Mouse (Mus musculus) liver, adult 2 months (tissue): Measurements from ENCODE around the gene Synpo2l. TPM values are rescaled to one million over a fixed set of nuclear protein-coding genes. Genes with fewer than 3 reads are reported as not detected.

ENCODE experiments used
- DNase-seq: peaks from one replicate; pipeline ENCODE4 v3.0.0-alpha.2; 2011; ENCODE audit warnings: low read depth, low spot score; ENCODE audit errors: extremely low read depth
- H3K27ac ChIP-seq: fragments of 200-500 bp; replicated peaks from 2 replicates; pipeline ENCODE4 v1.5.1; 2012; ENCODE audit warnings: low read depth, mild to moderate bottlenecking, control low read depth, inconsistent platforms, low read length; ENCODE audit not compliant: insufficient read depth
- H3K27me3 ChIP-seq: fragments of 200-500 bp; 2 replicates; pipeline ENCODE4 v1.6.1; 2012; ENCODE audit warnings: mild to moderate bottlenecking, moderate library complexity, low read length, inconsistent platforms; ENCODE audit not compliant: control insufficient read depth, insufficient read depth
- H3K36me3 ChIP-seq: fragments of 200-500 bp; 2 replicates; pipeline ENCODE4 v1.6.1; 2012; ENCODE audit warnings: low read length, inconsistent platforms; ENCODE audit not compliant: control insufficient read depth, insufficient read depth
- H3K4me1 ChIP-seq: fragments of 200-500 bp; 2 replicates; pipeline ENCODE4 v1.6.1; 2011; ENCODE audit warnings: low read length; ENCODE audit not compliant: control insufficient read depth, insufficient read depth
- H3K4me3 ChIP-seq: fragments of 200-500 bp; 2 replicates; pipeline ENCODE4 v1.5.1; 2011; ENCODE audit warnings: low read depth, mild to moderate bottlenecking, control low read depth, low read length, moderate library complexity; ENCODE audit not compliant: insufficient read depth
- H3K79me2 ChIP-seq: fragments of 200-500 bp; 2 replicates; pipeline ENCODE4 v1.6.1; 2012; ENCODE audit warnings: inconsistent platforms, mild to moderate bottlenecking, low read length, moderate library complexity; ENCODE audit not compliant: control insufficient read depth, insufficient read depth
- H3K9ac ChIP-seq: fragments of 200-500 bp; 2 replicates; pipeline ENCODE4 v1.6.1; 2012; ENCODE audit warnings: low read depth, mild to moderate bottlenecking, control low read depth, inconsistent platforms, low read length
- CTCF ChIP-seq: fragments of 200-500 bp; IDR thresholded peaks from 2 replicates; pipeline ENCODE4 v1.5.1; 2011; ENCODE audit warnings: low read depth, low read length, control low read depth
- POLR2A ChIP-seq: fragments of 200-500 bp; IDR thresholded peaks from 2 replicates; pipeline ENCODE4 v1.6.1; 2011; ENCODE audit warnings: low read length, control low read depth; ENCODE audit not compliant: insufficient read depth; ENCODE audit errors: extremely low read depth
- WGBS: fragments of 180-500 bp; shearing (Covaris S2); methylation state at CpG from one replicate; pipeline ENCODE4 v1.1.7; 2018; 5-methylcytosine and 5-hydroxymethylcytosine counted together
- polyA plus RNA-seq: library from polyadenylated mRNA; depleted of rRNA; stranded (reverse); fragments of >200 nt; gene quantifications from 2 replicates; pipeline ENCODE4 v1.2.3, GENCODE M21; 2012
- total RNA-seq: library from RNA; depleted of rRNA; stranded (reverse); fragments of >200 nt; gene quantifications from 2 replicates; pipeline ENCODE4 v1.2.3, GENCODE M21; 2014

Synpo2l gene
- total and polyA plus RNA-seq, 2 experiments = 0.09 to 0.10 TPM

GRCm38 (mm10) chr14:20662740-20663139, 5.4 kb downstream of the Synpo2l start:
- WGBS = 97% methylated on average over 3 of the region's 3 CpGs
- no peak for TF ChIP-seq POLR2A
- TF ChIP-seq CTCF = no peak
- H3K27me3 ChIP-seq = no peaks in the 10 kb centered on the region

DNA sequence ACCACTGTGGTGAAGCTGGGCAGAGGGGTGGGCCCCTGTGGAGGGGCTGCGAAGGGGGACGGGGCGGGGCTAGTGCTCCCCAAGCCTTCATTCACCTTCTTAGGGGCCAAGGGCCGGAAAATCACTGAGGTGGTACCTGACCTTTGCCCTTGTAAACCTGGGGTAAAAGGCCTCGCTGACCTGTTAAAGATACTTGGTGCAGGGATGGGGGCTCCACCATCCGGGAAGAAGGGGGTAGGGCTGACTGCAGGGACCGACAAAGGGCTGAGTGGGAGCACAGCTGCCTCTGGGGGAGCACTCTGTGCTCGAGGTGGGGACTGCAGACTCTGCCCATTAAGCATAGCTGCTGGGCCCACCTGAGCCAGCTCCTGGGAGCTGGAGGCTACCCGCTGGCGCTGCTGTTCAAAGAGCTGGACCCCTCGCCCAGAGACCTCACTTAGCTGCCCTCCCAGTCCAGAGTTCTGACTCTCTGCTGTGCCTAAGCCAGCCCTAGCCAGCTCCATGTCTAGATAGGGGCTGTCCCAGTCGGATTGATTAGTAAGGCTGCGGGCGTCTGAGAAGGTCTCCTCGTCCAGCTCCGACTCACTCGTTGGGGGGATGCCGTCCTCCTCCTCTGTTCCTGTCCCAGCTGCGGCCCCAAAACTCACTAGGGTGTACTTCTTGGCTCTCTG, 6.4 kb downstream of the Synpo2l start:
- no peaks in the 10 kb centered on the region for H3K27me3 ChIP-seq
- H3K4me3 ChIP-seq = peak overlapping the region; percentile 60
- no peaks in the 10 kb centered on the region for H3K36me3 ChIP-seq
- no peak overlapping the region for H3K27ac ChIP-seq
- TF ChIP-seq CTCF = no peak
- TF ChIP-seq POLR2A = no peak
- WGBS = 44% methylated on average over 19 of the region's 19 CpGs
- H3K9ac ChIP-seq = peak overlapping the region; percentile 62
- no peak for DNase-seq
- H3K79me2 ChIP-seq = no peaks in the 10 kb centered on the region
- H3K4me1 ChIP-seq = peaks cover 4% of the 10 kb centered on the region

More at GRCm38 (mm10) chr14:20662740-20663139, 5.4 kb downstream of the Synpo2l start:
- peaks cover 4% of the 10 kb centered on the region for H3K4me1 ChIP-seq
- H3K4me3 ChIP-seq = no peak overlapping the region
- no peaks in the 10 kb centered on the region for H3K36me3 ChIP-seq
- DNase-seq = no peak
- H3K27ac ChIP-seq = no peak overlapping the region
- H3K79me2 ChIP-seq = no peaks in the 10 kb centered on the region
- H3K9ac ChIP-seq = no peak overlapping the region

GRCm38 (mm10) chr14:20660827-20661660, 7.1 kb downstream of the Synpo2l start:
- no peaks in the 10 kb centered on the region for H3K27me3 ChIP-seq
- peak; percentile 89 for DNase-seq
- no peak overlapping the region for H3K27ac ChIP-seq
- peaks cover 4% of the 10 kb centered on the region for H3K4me1 ChIP-seq
- TF ChIP-seq CTCF = peak; percentile 86
- 0 out of 2 replicates have a peak, but pooled peaks have one; percentile 18 for TF ChIP-seq POLR2A
- H3K4me3 ChIP-seq = peak overlapping the region; percentile 66
- WGBS = 2% methylated on average over 52 of the region's 52 CpGs
- H3K36me3 ChIP-seq = no peaks in the 10 kb centered on the region
- H3K9ac ChIP-seq = peak overlapping the region; percentile 69
- H3K79me2 ChIP-seq = no peaks in the 10 kb centered on the region

DNA sequence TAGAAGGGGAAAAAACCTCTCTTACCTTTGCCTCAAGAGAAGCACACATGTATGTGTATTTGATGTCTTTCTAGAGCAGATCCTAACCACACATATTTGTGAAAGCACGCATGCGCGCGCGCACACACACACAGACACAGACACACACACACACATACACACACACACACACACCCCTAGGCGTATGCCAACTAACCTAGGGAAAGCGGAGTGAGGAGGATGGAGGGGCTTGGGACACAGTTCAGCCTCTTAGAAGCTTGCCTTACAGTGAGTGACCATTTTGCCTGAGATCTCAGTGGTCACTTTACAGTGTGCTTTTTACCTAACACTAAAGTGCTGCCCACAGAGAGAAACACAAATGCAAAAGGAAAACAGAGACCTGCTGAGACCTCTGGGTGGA, 8.5 kb downstream of the Synpo2l start:
- 96% methylated on average over 7 of the region's 7 CpGs for WGBS
- Histone ChIP-seq H3K4me3 (no peak overlapping the region), H3K27me3 (no peaks in the 10 kb centered on the region), H3K27ac (no peak overlapping the region), H3K9ac (no peak overlapping the region), H3K79me2 (no peaks in the 10 kb centered on the region), H3K36me3 (no peaks in the 10 kb centered on the region), H3K4me1 (peaks cover 4% of the 10 kb centered on the region)
- DNase-seq = no peak
- TF ChIP-seq CTCF = no peak
- no peak for TF ChIP-seq POLR2A

DNA sequence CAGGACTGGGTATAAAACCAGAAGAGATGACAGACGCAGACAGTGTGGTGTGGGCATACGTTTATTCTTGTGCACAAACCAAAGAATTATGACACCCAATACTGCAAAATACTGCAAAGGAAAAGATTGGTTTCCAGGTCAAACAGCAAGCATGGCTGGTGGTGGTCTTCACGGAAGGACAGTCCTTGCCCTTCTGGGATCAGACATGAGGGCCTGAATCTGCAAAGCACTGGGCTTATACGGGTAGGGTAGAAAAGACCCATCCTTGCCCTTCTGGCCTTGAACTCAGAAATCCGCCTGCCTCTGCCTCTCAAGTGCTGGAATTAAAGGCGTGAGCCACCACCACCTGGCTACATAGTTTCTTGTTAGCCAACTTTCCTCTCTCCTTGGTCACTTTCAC, 9.3 kb downstream of the Synpo2l start:
- Histone ChIP-seq H3K4me3 (no peak overlapping the region), H3K4me1 (peaks cover 4% of the 10 kb centered on the region), H3K27ac (no peak overlapping the region), H3K79me2 (no peaks in the 10 kb centered on the region), H3K27me3 (no peaks in the 10 kb centered on the region), H3K36me3 (no peaks in the 10 kb centered on the region), H3K9ac (no peak overlapping the region)
- TF ChIP-seq POLR2A (no peak), CTCF (no peak)
- DNase-seq = no peak
- 82% methylated on average over 6 of the region's 6 CpGs for WGBS

GRCm38 (mm10) chr14:20658326-20658725, 9.8 kb downstream of the Synpo2l start:
- DNase-seq = peak; percentile 43
- Histone ChIP-seq H3K79me2 (no peaks in the 10 kb centered on the region), H3K27me3 (no peaks in the 10 kb centered on the region), H3K36me3 (no peaks in the 10 kb centered on the region), H3K4me3 (no peak overlapping the region), H3K27ac (no peak overlapping the region), H3K4me1 (peaks cover 4% of the 10 kb centered on the region), H3K9ac (no peak overlapping the region)
- no peak for TF ChIP-seq POLR2A
- peak; percentile 43; the same call in 1 of the 2 replicates for TF ChIP-seq CTCF
